Comparison of ENCODE assay signal across 14 mouse cellular contexts in genomic region chr9:96010664-96011063, GRCm38 (mm10).
"Had no signal": no experiment of that assay in that cellular context is flagged by ENCODE, and none has a peak within 500 bp of the region (broad histone marks: within the 10 kb centered on the region; RNA-seq: fewer than 3 reads in every experiment).

No protein-coding gene starts in this region.

- DNase-seq: kidney, adult 2 months; kidney, postnatal 14 days; layer of hippocampus, postnatal 36 days; lung, embryonic 14.5 days; lung, postnatal 10 days; lung, postnatal 4 days; thymus, adult 18-20 months; thymus, postnatal 14 days had no signal

- H3K27me3 ChIP-seq: kidney, embryonic 15.5 days; limb, embryonic 15.5 days; megakaryocyte, embryonic 14.5 days; midbrain, embryonic 13.5 days had no signal

- H3K4me3 ChIP-seq: kidney, embryonic 15.5 days; limb, embryonic 15.5 days; megakaryocyte, embryonic 14.5 days; midbrain, embryonic 13.5 days; myocyte had no signal

- H3K27ac ChIP-seq: kidney, embryonic 15.5 days; limb, embryonic 15.5 days; midbrain, embryonic 13.5 days; stomach, postnatal 0 days had no signal

- H3K9me3 ChIP-seq: kidney, embryonic 15.5 days; limb, embryonic 15.5 days; megakaryocyte, embryonic 14.5 days; midbrain, embryonic 13.5 days had no signal

- ATAC-seq: midbrain, embryonic 13.5 days had no signal

- H3K4me2 ChIP-seq: kidney, embryonic 15.5 days; limb, embryonic 15.5 days; lung, embryonic 14.5 days; midbrain, embryonic 13.5 days had no signal

- H3K9ac ChIP-seq: kidney, embryonic 15.5 days; limb, embryonic 15.5 days; lung, embryonic 14.5 days; midbrain, embryonic 13.5 days had no signal

- H3K4me1 ChIP-seq: kidney, embryonic 15.5 days; limb, embryonic 15.5 days; megakaryocyte, embryonic 14.5 days; midbrain, embryonic 13.5 days had no signal
